Mouse (Mus musculus): ENCODE data around the gene Fstl1. TPM values are rescaled to one million over a fixed set of nuclear protein-coding genes. Genes with fewer than 3 reads are reported as not detected.
A peak's percentile ranks its signal among the peaks of the same experiment; 100 is the strongest.

The Fstl1 gene
- polyA plus RNA-seq, 1 experiment from 2014 or later, result 683 TPM

DNA sequence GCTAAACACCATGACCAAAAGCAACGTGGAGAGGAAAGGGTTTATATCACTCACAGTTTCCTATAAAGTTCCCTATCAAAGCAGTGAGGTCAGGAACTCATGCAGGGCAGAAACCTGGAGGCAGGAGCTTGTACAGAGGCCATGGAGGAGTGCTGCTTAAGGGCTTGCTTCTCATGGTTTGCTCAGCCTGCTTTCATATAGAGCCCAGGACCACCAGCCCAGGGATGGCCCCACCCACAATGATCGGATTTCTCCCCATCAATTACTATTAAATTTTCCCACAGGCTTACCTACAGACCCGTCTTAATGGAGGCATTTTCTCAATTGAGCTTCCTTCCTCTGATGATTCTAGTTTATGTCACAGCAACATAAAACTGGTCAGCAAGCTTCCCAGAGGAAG, 60.9 kb downstream of the Fstl1 start:
- no peak overlapping the region for H3K4me2 ChIP-seq
- H3K9me3 ChIP-seq, result no peaks in the 10 kb centered on the region
- no peak overlapping the region for H3K9ac ChIP-seq
- ATAC-seq (ENCODE audit: insufficient number of reproducible peaks, insufficient read depth, low FRiP score, low TSS enrichment, low read depth), result no peak
- H3K4me3 ChIP-seq, result no peak overlapping the region
- no peaks in the 10 kb centered on the region for H3K4me1 ChIP-seq
- H3K36me3 ChIP-seq, result peaks cover 46% of the 10 kb centered on the region
- H3K27me3 ChIP-seq, result no peaks in the 10 kb centered on the region
- 0 out of 2 replicates have a peak overlapping the region, but pooled peaks have one; percentile 1 for H3K27ac ChIP-seq
- 66% methylated on average over 3 of the region's 3 CpGs for WGBS

DNA sequence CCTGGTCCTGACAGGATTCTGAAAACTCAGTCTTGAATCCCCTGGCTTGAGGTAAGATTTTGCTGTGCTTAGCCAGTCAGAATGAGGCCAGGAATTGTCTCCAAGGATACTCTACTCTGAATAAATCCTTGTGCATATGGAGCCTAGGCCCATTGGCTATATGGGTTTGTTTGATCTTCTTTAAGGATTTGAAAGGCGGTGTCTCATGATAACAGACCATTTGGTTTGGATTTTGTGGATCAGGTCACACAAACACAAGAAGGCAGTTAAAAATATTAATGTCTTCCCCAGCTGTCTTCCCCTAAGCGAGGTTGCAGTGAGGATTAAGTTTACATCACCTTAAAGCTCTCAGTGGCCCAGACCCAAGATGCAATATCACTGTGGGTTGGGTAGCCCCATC, 65.8 kb downstream of the Fstl1 start:
- Histone ChIP-seq H3K9me3 (no peaks in the 10 kb centered on the region), H3K4me2 (no peak overlapping the region), H3K36me3 (peaks cover 2% of the 10 kb centered on the region; the same call in 1 of the 2 replicates), H3K4me3 (no peak overlapping the region), H3K27me3 (no peaks in the 10 kb centered on the region), H3K27ac (no peak overlapping the region), H3K4me1 (no peaks in the 10 kb centered on the region), H3K9ac (no peak overlapping the region)
- 65% methylated on average over 2 of the region's 2 CpGs for WGBS
- no peak for ATAC-seq (ENCODE audit: insufficient number of reproducible peaks, insufficient read depth, low FRiP score, low TSS enrichment, low read depth)

- Histone ChIP-seq H3K27ac (no peak overlapping the region), H3K9ac (no peak overlapping the region), H3K4me1 (no peaks in the 10 kb centered on the region), H3K36me3 (no peaks in the 10 kb centered on the region), H3K4me3 (no peak overlapping the region), H3K4me2 (no peak overlapping the region), H3K9me3 (no peaks in the 10 kb centered on the region), H3K27me3 (no peaks in the 10 kb centered on the region)
- WGBS, result 90% methylated on average over 12 of the region's 12 CpGs
- no peak for ATAC-seq (ENCODE audit: insufficient number of reproducible peaks, insufficient read depth, low FRiP score, low TSS enrichment, low read depth)
Measured at GRCm38 (mm10) chr16:37843740-37844139, 67.1 kb downstream of the Fstl1 start.

GRCm38 (mm10) chr16:37845202-37845925, 68.7 kb downstream of the Fstl1 start:
- Histone ChIP-seq H3K36me3 (no peaks in the 10 kb centered on the region), H3K9ac (no peak overlapping the region), H3K27ac (no peak overlapping the region), H3K4me3 (no peak overlapping the region), H3K9me3 (no peaks in the 10 kb centered on the region), H3K4me1 (no peaks in the 10 kb centered on the region), H3K4me2 (no peak overlapping the region), H3K27me3 (no peaks in the 10 kb centered on the region)
- no peak for ATAC-seq (ENCODE audit: insufficient number of reproducible peaks, insufficient read depth, low FRiP score, low TSS enrichment, low read depth)
- WGBS, result 86% methylated on average over 7 of the region's 7 CpGs

DNA sequence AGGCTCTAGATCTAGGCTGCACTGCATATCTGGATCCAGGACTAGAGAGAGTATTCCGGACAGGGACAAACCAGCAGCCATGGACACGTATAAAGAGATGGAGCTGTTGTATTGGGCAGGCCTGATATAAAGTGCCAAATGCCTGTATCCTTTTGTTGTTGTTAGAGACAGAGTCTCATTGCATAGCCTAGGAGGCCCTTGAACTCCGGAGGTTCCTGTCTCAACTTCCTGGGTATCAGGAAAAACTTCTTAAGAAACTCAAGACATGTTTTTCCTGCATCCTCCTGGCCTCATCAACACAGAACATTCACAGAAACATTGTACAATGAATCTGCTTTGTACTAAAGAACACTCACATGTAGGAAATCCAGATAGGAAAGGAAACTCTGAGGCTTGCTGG, 70.4 kb downstream of the Fstl1 start:
- no peaks in the 10 kb centered on the region for H3K27me3 ChIP-seq
- no peak overlapping the region for H3K4me2 ChIP-seq
- no peaks in the 10 kb centered on the region for H3K4me1 ChIP-seq
- H3K27ac ChIP-seq, result no peak overlapping the region
- WGBS, result 86% methylated on average over 3 of the region's 3 CpGs
- ATAC-seq (ENCODE audit: insufficient number of reproducible peaks, insufficient read depth, low FRiP score, low TSS enrichment, low read depth), result no peak
- no peaks in the 10 kb centered on the region for H3K9me3 ChIP-seq
- H3K4me3 ChIP-seq, result no peak overlapping the region
- H3K9ac ChIP-seq, result no peak overlapping the region
- no peaks in the 10 kb centered on the region for H3K36me3 ChIP-seq

- 19% methylated on average over 5 of the region's 5 CpGs for WGBS
- Histone ChIP-seq H3K9ac (no peak overlapping the region), H3K4me1 (peaks cover 22% of the 10 kb centered on the region), H3K36me3 (no peaks in the 10 kb centered on the region), H3K27ac (peak overlapping the region; percentile 53; the same call in 1 of the 2 replicates), H3K27me3 (no peaks in the 10 kb centered on the region), H3K9me3 (no peaks in the 10 kb centered on the region), H3K4me3 (no peak overlapping the region), H3K4me2 (no peak overlapping the region)
- ATAC-seq (ENCODE audit: insufficient number of reproducible peaks, insufficient read depth, low FRiP score, low TSS enrichment, low read depth), result no peak
Measured at GRCm38 (mm10) chr16:37851366-37851765, 74.7 kb downstream of the Fstl1 start.

- WGBS, result 58% methylated on average over 9 of the region's 9 CpGs
- Histone ChIP-seq H3K4me1 (peaks cover 22% of the 10 kb centered on the region), H3K36me3 (no peaks in the 10 kb centered on the region), H3K27ac (no peak overlapping the region), H3K9ac (no peak overlapping the region), H3K27me3 (no peaks in the 10 kb centered on the region), H3K9me3 (no peaks in the 10 kb centered on the region), H3K4me3 (no peak overlapping the region), H3K4me2 (no peak overlapping the region)
- ATAC-seq (ENCODE audit: insufficient number of reproducible peaks, insufficient read depth, low FRiP score, low TSS enrichment, low read depth), result no peak
Measured at GRCm38 (mm10) chr16:37853279-37853678, 76.6 kb downstream of the Fstl1 start.

- no peaks in the 10 kb centered on the region for H3K36me3 ChIP-seq
- peaks cover 22% of the 10 kb centered on the region for H3K4me1 ChIP-seq
- 0 out of 2 replicates have a peak, but pooled peaks have one; percentile 43 for ATAC-seq (ENCODE audit: insufficient number of reproducible peaks, insufficient read depth, low FRiP score, low TSS enrichment, low read depth)
- no peak overlapping the region for H3K27ac ChIP-seq
- no peaks in the 10 kb centered on the region for H3K27me3 ChIP-seq
- 44% methylated on average over 14 of the region's 14 CpGs for WGBS
- no peak overlapping the region for H3K9ac ChIP-seq
- no peaks in the 10 kb centered on the region for H3K9me3 ChIP-seq
- H3K4me2 ChIP-seq, result peak overlapping the region; percentile 44
- H3K4me3 ChIP-seq, result peak overlapping the region; percentile 9; the same call in 1 of the 2 replicates
Measured at GRCm38 (mm10) chr16:37854054-37854453, 77.4 kb downstream of the Fstl1 start.

DNA sequence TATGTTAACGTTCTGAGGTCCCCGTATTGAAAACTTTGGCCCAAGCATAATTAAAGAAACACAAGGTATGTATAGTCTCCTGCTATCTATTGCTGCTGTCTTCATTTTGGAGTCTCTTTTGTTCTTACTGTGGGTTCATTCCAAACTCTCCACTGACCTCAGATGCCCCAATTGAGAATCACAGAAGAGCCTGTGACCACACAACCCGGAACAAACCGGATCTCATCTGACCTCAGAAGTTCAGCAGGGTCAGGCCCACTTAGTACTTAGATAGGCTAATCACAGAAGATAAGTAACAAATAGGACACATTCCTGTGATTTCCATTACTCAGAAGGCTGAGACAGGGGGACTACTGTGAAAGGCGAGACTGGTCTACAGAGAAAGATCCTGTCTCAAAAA, 77.9 kb downstream of the Fstl1 start:
- Histone ChIP-seq H3K4me1 (peaks cover 22% of the 10 kb centered on the region), H3K9ac (no peak overlapping the region), H3K27ac (no peak overlapping the region), H3K27me3 (no peaks in the 10 kb centered on the region), H3K4me2 (peak overlapping the region; percentile 44; the same call in 1 of the 2 replicates), H3K4me3 (no peak overlapping the region), H3K9me3 (no peaks in the 10 kb centered on the region), H3K36me3 (no peaks in the 10 kb centered on the region)
- no peak for ATAC-seq (ENCODE audit: insufficient number of reproducible peaks, insufficient read depth, low FRiP score, low TSS enrichment, low read depth)
- WGBS, result 32% methylated on average over 5 of the region's 5 CpGs

DNA sequence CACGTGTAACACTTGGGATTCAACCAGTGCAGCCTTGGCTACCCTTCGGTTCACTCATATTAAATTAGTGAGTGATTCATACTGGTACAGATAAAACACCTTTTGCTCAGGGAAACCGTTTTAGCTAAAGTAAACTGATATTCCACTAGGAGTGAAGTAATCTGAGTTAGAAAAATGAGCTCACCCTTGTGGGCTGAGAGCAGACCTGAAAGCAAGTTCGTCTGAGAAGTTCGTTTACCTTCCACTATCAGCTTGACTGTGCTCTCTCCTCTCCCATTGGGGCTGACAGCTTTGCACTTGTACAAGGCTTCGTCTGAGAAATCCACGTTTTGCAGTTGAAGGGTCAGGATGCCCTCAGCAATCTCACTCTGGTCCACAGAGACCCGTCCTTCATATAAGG, 78.9 kb downstream of the Fstl1 start:
- H3K4me3 ChIP-seq, result no peak overlapping the region
- ATAC-seq (ENCODE audit: insufficient number of reproducible peaks, insufficient read depth, low FRiP score, low TSS enrichment, low read depth), result no peak
- H3K4me1 ChIP-seq, result peaks cover 22% of the 10 kb centered on the region
- no peaks in the 10 kb centered on the region for H3K27me3 ChIP-seq
- no peak overlapping the region for H3K9ac ChIP-seq
- no peak overlapping the region for H3K27ac ChIP-seq
- H3K9me3 ChIP-seq, result no peaks in the 10 kb centered on the region
- no peak overlapping the region for H3K4me2 ChIP-seq
- 56% methylated on average over 8 of the region's 8 CpGs for WGBS
- H3K36me3 ChIP-seq, result no peaks in the 10 kb centered on the region

DNA sequence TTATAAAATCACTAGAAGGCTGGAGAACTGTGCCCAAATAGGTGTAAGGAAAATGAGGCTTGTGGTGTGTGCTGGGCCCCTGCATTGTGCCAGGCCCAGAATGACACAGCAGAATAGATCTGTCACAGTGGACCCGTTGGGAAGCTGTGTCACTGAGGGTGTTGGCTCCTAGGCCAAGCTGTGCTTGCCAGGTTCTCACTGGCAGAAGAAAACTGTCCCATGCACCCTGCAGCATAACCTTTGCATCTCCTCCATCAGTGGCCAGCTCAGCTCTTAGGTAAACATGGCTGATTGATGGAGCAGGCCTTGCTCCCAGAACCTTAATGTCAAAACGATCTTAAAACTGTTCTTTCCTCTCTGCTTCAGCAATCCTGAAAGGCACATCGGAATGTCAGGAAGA, 79.7 kb downstream of the Fstl1 start:
- no peak for ATAC-seq (ENCODE audit: insufficient number of reproducible peaks, insufficient read depth, low FRiP score, low TSS enrichment, low read depth)
- Histone ChIP-seq H3K36me3 (no peaks in the 10 kb centered on the region), H3K27me3 (no peaks in the 10 kb centered on the region), H3K9ac (no peak overlapping the region), H3K4me1 (peaks cover 22% of the 10 kb centered on the region), H3K4me2 (no peak overlapping the region), H3K9me3 (no peaks in the 10 kb centered on the region), H3K4me3 (no peak overlapping the region), H3K27ac (no peak overlapping the region)
- WGBS, result 83% methylated on average over 3 of the region's 3 CpGs

- peaks cover 22% of the 10 kb centered on the region for H3K4me1 ChIP-seq
- ATAC-seq (ENCODE audit: insufficient number of reproducible peaks, insufficient read depth, low FRiP score, low TSS enrichment, low read depth), result no peak
- H3K36me3 ChIP-seq, result no peaks in the 10 kb centered on the region
- H3K4me3 ChIP-seq, result no peak overlapping the region
- H3K4me2 ChIP-seq, result no peak overlapping the region
- WGBS, result 81% methylated on average over 8 of the region's 8 CpGs
- no peak overlapping the region for H3K27ac ChIP-seq
- H3K9ac ChIP-seq, result no peak overlapping the region
- no peaks in the 10 kb centered on the region for H3K27me3 ChIP-seq
- no peaks in the 10 kb centered on the region for H3K9me3 ChIP-seq
Measured at GRCm38 (mm10) chr16:37857495-37857894, 80.8 kb downstream of the Fstl1 start.

Measured in embryonic facial prominence, embryonic 13.5 days (tissue).